Mouse (Mus musculus): ENCODE measurements around the gene Poll. TPM values are rescaled to one million over a fixed set of nuclear protein-coding genes. Genes with fewer than 3 reads are reported as not detected.

Gene Poll
- total and polyA plus RNA-seq, 2 experiments from 2014 or later: 8.9 to 9.9 TPM

- no peak overlapping the region for H3K9ac ChIP-seq (replicated peaks; ENCODE audit: low read length, poor library complexity, severe bottlenecking)
- no peak for TF ChIP-seq CTCF (IDR thresholded peaks at IDR 0.05)
- no peak overlapping the region for H3K4me2 ChIP-seq (ENCODE audit: low read depth, low read length, poor library complexity, severe bottlenecking)
- ATAC-seq (ENCODE audit: low FRiP score) (no peak), DNase-seq (ENCODE audit: low spot score) (no peak)
- H3K9me3 ChIP-seq (ENCODE audit: low read length): no peaks in the 10 kb centered on the region
- no peak overlapping the region for H3K27ac ChIP-seq (ENCODE audit: low read depth, low read length)
- H3K4me1 ChIP-seq (ENCODE audit: insufficient read depth, low read length): no peaks in the 10 kb centered on the region
- H3K36me3 ChIP-seq (ENCODE audit: insufficient read depth, low read length): peaks cover 20% of the 10 kb centered on the region
- H3K4me3 ChIP-seq (ENCODE audit: low read depth, low read length): no peak overlapping the region
- H3K27me3 ChIP-seq (ENCODE audit: insufficient read depth, low read length): no peaks in the 10 kb centered on the region
- 72% methylated on average over 3 of the region's 3 CpGs for WGBS
These were observed 49.7 kb downstream of the Poll start for GRCm38 (mm10) chr19:45510680-45511079.

DNA sequence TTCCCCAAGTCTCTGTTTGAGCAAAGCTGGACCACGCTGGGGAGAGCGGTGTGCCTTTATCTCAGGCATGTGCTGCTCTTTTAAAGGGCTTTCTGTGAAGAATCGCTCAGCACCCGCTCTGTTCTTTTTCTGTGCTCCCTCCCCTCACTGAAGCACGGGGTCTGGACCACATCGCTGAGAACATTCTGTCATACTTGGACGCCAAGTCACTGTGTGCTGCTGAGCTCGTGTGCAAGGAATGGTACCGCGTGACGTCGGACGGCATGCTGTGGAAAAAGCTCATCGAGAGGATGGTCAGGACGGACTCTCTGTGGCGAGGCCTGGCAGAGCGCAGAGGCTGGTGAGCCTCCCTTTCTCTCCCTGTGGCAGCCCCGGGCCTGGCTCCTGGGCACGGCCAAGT is 52.8 kb downstream of the Poll start:
- TF ChIP-seq CTCF (IDR thresholded peaks at IDR 0.05): no peak
- peaks cover 15% of the 10 kb centered on the region for H3K36me3 ChIP-seq (ENCODE audit: insufficient read depth, low read length)
- H3K27ac ChIP-seq (ENCODE audit: low read depth, low read length): no peak overlapping the region
- H3K4me2 ChIP-seq (ENCODE audit: low read depth, low read length, poor library complexity, severe bottlenecking): no peak overlapping the region
- H3K4me1 ChIP-seq (ENCODE audit: insufficient read depth, low read length): no peaks in the 10 kb centered on the region
- H3K9ac ChIP-seq (replicated peaks; ENCODE audit: low read length, poor library complexity, severe bottlenecking): no peak overlapping the region
- H3K4me3 ChIP-seq (ENCODE audit: low read depth, low read length): no peak overlapping the region
- WGBS: 73% methylated on average over 19 of the region's 19 CpGs
- H3K27me3 ChIP-seq (ENCODE audit: insufficient read depth, low read length): no peaks in the 10 kb centered on the region
- ATAC-seq (ENCODE audit: low FRiP score) (no peak), DNase-seq (ENCODE audit: low spot score) (peak; percentile 5)
- no peaks in the 10 kb centered on the region for H3K9me3 ChIP-seq (ENCODE audit: low read length)

DNA sequence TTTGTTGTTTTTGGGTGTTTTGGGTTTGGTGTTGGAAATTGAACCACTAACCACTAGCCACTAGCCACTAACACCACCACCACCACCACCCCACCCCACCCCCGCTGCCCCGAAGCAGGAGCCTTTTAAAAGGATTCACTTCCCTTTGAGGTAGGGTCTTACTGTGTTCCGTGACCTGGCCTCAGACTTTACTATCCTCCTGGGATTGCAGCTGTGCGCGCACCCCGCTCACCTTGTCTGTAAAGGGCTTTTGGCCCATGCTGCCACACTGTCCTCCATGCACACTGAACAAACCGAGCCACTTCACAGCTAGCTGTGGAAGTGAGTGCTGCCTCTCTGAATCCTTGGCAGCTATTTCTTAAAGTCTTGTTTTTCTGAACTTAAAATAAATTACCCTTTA is 54.9 kb downstream of the Poll start:
- H3K4me3 ChIP-seq (ENCODE audit: low read depth, low read length): no peak overlapping the region
- no peaks in the 10 kb centered on the region for H3K27me3 ChIP-seq (ENCODE audit: insufficient read depth, low read length)
- no peak overlapping the region for H3K27ac ChIP-seq (ENCODE audit: low read depth, low read length)
- no peaks in the 10 kb centered on the region for H3K9me3 ChIP-seq (ENCODE audit: low read length)
- WGBS: 84% methylated on average over 7 of the region's 7 CpGs
- H3K4me1 ChIP-seq (ENCODE audit: insufficient read depth, low read length): no peaks in the 10 kb centered on the region
- TF ChIP-seq CTCF (IDR thresholded peaks at IDR 0.05): no peak
- H3K9ac ChIP-seq (replicated peaks; ENCODE audit: low read length, poor library complexity, severe bottlenecking): no peak overlapping the region
- ATAC-seq (ENCODE audit: low FRiP score): no peak
- no peak overlapping the region for H3K4me2 ChIP-seq (ENCODE audit: low read depth, low read length, poor library complexity, severe bottlenecking)
- peaks cover 10% of the 10 kb centered on the region; the same call in 1 of the 2 replicates for H3K36me3 ChIP-seq (ENCODE audit: insufficient read depth, low read length)
- DNase-seq (ENCODE audit: low spot score): no peak

Other genes starting within 250 kb of the Poll start
- gene Btrc, start 196.8 kb downstream of the Poll start, total RNA-seq (2014; rRNA removed): 60.1 and 66.6 TPM in 2 replicates
- 51.4 and 52.8 TPM in 2 replicates for gene Btrc, start 196.8 kb downstream of the Poll start, polyA plus RNA-seq (2015; fragmentation: Nextera tagmentation; extraction: Ambion mirVana)
- 15.7 and 20.9 TPM in 2 replicates for gene Gm17018, start 84 bp upstream of the Poll start, total RNA-seq (2014; rRNA removed)
- gene Gm17018, start 84 bp upstream of the Poll start, polyA plus RNA-seq (2015; fragmentation: Nextera tagmentation; extraction: Ambion mirVana): 83.7 and 84.4 TPM in 2 replicates
- gene Fbxw4, start 99.8 kb upstream of the Poll start, total RNA-seq (2014; rRNA removed): 30.9 and 41.8 TPM in 2 replicates
- 5.6 and 6.0 TPM in 2 replicates for gene Fbxw4, start 99.8 kb upstream of the Poll start, polyA plus RNA-seq (2015; fragmentation: Nextera tagmentation; extraction: Ambion mirVana)
- gene Fgf8, start 182.4 kb upstream of the Poll start, total RNA-seq (2014; rRNA removed): 1.3 TPM in 1 of 2 replicates, not detected in the other
- not detected in 2 replicates for gene Fgf8, start 182.4 kb upstream of the Poll start, polyA plus RNA-seq (2015; fragmentation: Nextera tagmentation; extraction: Ambion mirVana)
- gene Npm3, start 189.1 kb upstream of the Poll start, total RNA-seq (2014; rRNA removed): 26.1 and 40.2 TPM in 2 replicates
- gene Npm3, start 189.1 kb upstream of the Poll start, polyA plus RNA-seq (2015; fragmentation: Nextera tagmentation; extraction: Ambion mirVana): 5.6 and 6.5 TPM in 2 replicates
- 145 and 210 TPM in 2 replicates for gene Mgea5, start 223.3 kb upstream of the Poll start, total RNA-seq (2014; rRNA removed)
- 55.9 and 78.2 TPM in 2 replicates for gene Mgea5, start 223.3 kb upstream of the Poll start, polyA plus RNA-seq (2015; fragmentation: Nextera tagmentation; extraction: Ambion mirVana)

All from midbrain, postnatal 0 days (tissue).